Mouse (Mus musculus): ENCODE measurements at regions not wholly inside any gene's neighbourhood (a gene's known extent, or its start where the extent isn't known, plus 50 kb on each side); places are given as distances from the start of the nearest gene placed in this dataset.

DNA sequence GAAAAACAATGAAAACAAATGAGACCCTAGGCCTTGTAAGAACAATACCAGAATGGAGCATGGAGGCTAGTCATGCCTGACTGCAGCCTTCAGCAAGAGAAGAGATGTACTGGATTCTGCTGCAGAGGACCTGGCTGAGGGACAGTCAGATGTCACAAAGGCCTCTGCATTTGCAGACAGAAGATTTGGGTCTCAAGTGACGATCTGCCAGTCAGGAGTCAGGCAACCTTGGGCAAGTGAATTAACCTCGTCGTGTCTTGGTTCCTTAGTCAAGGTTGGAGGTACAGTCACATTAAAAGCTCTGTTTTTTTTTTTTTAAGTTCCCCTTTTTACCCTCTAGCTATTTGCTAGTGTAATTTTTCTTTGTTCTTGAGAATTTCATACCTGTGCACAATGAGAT, 276.6 kb downstream of the Eipr1 start:
- TF ChIP-seq POLR2A (IDR thresholded peaks at IDR 0.05; ENCODE audit: extremely low read depth, insufficient read depth, low read length) (no peak), CTCF (IDR thresholded peaks at IDR 0.05; ENCODE audit: low read depth, low read length) (no peak)

Measured in liver, adult 2 months (tissue).